Mouse (Mus musculus) olfactory bulb, adult 2 months (tissue): ENCODE data around the gene Gpr18.

Experiments used
- CTCF ChIP-seq: fragments of 200-500 bp; IDR thresholded peaks from 2 replicates; pipeline ENCODE4 v1.5.1; 2012; ENCODE audit warnings: low read depth, mild to moderate bottlenecking, low read length, moderate library complexity; ENCODE audit not compliant: insufficient read depth
- POLR2A ChIP-seq: fragments of 200-500 bp; IDR thresholded peaks from 2 replicates; pipeline ENCODE4 v1.6.1; 2012; ENCODE audit warnings: mild to moderate bottlenecking, low read depth, low read length, moderate library complexity; ENCODE audit not compliant: insufficient read depth

- TF ChIP-seq CTCF (no peak), POLR2A (no peak)
Measured at GRCm38 (mm10) chr14:121873646-121874045, 41.9 kb downstream of the Gpr18 start.
